Mouse (Mus musculus) natural killer cell, adult 2 months (primary cell): ENCODE measurements at regions not wholly inside any gene's neighbourhood (a gene's known extent, or its start where the extent isn't known, plus 50 kb on each side); places are given as distances from the start of the nearest gene placed in this dataset.

Experiments
- DNase-seq, 2 experiments: peaks; one replicate each; pipeline ENCODE4 v3.0.0; 2022; ENCODE audit warnings: low spot score in 2 of 2

- DNase-seq: no peak
Measured at GRCm38 (mm10) chr17:84129204-84129603, 58.5 kb downstream of the Zfp36l2 start.

- no peak for DNase-seq
Measured at GRCm38 (mm10) chr17:84128262-84128661, 59.5 kb downstream of the Zfp36l2 start.

DNA sequence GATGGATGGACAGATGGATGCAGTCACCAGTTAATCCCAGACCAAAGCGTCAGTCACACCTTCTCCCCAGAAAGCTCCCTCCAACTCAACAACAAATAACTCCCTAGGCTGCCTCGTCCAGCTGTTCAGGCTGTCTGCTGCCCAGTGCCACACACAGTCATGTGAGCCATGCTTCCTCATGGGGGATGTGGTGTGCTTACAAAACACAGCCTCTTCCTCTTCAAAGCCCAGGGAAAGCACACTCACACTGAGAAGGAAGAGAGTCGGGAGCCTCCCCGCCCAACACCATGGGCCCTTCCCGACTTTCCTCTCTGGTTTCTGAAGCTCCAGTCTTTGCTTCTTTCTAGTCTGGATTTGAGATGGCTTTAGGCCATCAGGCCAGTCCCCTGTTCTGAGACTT lies 61.6 kb downstream of the Zfp36l2 start:
- no peak for DNase-seq

GRCm38 (mm10) chr17:84123161-84123560 lies 64.6 kb downstream of the Zfp36l2 start:
- no peak for DNase-seq

DNA sequence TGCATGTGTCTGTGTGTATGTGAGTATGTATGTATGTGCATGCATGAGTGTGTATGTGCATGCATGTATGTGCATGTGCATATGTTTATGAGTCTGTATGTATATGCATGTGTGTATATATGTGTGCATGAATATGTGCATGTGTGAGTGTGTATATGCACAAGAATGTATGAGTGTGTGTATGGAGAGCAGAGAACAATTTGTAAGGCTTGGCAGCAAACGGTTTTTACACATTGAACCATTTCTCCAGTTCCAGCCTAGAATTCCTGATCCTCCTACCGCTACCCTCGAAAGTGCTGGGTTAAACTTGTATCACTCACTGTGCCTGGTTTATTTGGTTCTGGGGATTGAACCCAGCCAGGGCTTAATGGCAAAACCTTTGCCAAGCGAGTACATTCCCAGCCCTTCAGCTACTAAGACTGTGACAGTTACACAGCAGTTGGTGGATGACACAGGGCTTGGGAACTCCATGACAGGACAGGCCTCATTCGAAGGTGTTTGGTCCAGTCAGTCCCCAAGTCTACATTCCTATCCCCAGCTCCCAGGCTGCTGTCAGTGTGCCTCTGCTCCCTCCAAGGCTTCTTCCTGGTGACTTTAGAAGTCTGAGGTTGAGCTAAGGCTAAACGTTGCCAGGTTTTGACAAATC lies 65.1 kb downstream of the Zfp36l2 start:
- DNase-seq: no peak

DNA sequence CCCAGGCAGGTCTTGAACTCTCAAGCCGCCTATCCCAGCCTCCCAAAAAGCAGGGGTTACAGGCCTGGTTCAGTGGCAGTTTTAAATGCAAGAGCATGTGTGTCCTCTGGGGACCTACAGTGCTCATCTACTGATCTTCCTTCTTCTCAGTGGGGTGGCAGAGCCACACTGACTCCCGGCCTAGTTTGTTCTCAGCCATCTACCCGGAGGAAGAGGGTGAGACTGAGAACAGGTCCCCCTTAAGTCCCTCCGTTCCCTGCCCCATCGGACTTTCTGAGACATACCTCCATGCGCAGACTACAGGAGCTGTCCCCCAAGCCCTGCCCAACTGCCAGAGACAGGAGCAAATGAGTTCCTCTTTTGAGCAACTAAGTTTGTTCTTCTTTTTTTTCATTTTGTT lies 66.5 kb downstream of the Zfp36l2 start:
- DNase-seq: peak in 1 of 2 experiments; percentile 66

GRCm38 (mm10) chr17:84119221-84120017 lies 68.3 kb downstream of the Zfp36l2 start:
- peak; percentile 95 to 96 for DNase-seq

DNA sequence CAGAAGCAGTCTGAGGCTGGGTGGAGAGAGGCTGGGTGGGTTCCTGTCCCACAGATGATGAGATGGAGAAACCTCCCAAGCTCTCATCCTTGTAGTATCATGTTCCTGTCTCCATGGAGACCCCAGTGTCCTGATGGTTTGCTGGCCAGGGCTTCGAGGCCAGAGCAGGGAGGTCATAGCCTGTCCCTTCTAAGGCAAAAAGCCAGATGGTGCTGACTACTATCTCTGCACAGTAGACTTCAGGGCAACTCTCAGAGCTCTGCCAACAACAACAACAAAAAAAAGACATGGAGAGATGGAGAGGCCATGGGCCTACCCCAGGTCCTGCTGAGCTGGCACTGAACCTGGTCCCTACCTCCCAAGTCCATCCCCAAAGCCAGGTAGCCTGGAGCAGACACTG lies 69.0 kb downstream of the Zfp36l2 start:
- DNase-seq: no peak

GRCm38 (mm10) chr17:84118271-84118670 lies 69.5 kb downstream of the Zfp36l2 start:
- peak; percentile 76 to 86 for DNase-seq

GRCm38 (mm10) chr17:84117756-84118155 lies 70.0 kb downstream of the Zfp36l2 start:
- no peak for DNase-seq

- DNase-seq: peak; percentile 92 to 97
Measured at GRCm38 (mm10) chr17:84116340-84117279, 71.1 kb downstream of the Zfp36l2 start.

DNA sequence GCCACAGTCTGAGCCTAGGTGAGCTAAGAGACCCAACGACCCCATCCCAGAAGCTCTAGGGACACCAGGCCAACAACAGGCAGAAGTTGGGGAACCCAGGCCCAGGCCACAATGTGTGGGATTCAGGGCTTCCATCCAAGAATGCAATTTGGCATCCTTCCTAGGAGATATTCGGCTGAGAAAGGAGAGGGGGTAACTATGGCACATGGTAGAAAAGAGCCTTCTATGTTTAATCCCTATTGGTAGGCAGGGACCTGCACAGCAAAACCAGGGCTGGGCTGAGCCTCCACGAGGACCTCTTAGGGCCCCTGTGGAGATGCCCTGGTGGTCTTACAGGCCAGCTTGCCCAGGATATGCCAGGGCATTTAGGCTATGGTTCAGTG lies 71.8 kb downstream of the Zfp36l2 start:
- no peak for DNase-seq

DNA sequence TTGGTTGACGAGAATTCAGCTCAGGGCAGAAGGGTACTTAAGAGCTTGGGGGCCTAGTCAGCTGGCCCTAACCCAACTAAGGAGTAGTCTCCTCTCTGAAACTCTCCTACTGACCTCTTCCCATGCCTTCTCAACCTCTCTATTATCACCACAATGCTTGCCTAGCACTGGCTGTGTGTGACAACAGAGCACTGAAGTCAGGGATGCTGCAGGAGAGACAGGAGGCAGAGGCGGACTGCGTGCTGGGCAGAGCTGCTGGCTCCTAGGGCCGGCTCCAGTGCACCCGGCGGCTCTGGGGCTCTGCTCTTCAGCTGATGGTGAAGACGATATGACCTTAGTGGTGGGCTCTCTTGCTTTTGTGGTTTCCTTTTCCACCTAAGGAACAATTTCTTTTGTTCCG lies 72.6 kb downstream of the Zfp36l2 start:
- peak; percentile 30 to 46 for DNase-seq

DNA sequence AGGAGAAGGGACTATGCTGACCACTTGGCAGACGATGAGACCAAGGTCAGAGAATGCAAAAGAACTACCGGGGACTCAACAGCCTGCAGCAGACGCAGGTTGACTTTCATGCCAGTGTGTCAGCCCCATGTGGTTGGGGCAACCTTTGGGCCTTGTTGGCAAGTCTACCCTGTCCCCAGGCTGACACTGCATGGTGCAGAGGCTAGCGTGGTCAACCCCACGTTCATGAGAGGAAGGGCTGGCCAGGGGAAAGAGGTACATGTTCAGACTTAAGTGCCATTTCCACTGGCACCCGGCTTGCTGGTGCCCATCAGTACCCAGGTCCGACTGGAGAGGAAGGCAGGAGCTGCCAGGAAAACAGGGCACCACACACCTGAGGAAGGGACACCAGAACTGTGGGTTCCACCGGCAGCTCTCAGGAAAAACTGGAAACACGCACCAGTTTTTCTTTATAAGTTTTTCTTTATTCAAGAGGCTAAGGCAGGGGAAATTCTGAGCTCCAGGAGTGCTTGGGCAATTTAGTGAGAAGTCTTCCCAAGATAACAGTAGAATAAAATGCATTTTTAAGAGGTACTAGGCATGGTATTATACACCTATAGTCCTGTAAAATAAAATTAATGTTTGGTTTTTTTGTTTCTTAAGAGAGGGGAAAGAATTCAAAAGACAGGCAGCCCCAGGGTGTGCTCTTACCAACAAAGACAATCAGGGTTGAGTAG lies 73.3 kb downstream of the Zfp36l2 start:
- peak in 1 of 2 experiments; percentile 67 for DNase-seq

DNA sequence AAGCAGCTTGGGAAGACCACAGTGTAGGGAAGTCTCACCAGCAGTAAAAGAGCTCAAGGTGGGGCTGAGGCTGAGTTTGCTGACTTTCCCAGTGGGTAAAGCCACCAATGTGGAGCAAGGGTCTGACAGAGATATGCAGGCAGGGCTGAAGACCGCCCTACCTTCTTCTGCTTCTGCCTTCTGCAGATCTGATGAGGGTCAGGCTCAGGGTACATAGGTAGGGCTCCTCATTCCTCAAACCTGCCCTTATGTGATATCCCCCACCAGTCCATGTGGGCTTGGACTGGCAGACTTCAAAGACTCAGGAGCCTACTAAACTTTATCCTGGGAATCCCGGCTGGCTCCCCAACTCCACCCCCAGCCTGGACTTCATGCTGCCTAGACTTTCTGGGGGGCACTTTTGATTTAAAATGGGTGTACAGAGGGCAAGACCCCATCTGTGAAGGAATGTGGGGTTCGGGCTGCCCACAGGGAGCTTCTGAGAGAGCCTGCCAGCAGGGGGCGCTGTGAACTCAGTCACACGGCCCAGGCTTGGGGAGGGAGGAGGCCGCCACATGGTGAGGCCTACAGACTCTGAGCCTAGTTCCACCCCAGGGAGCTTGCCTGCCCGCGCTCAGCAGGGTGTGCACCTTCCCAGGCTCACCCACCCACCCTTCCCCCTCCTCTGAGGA lies 74.0 kb downstream of the Zfp36l2 start:
- peak; percentile 88 to 94 for DNase-seq

DNA sequence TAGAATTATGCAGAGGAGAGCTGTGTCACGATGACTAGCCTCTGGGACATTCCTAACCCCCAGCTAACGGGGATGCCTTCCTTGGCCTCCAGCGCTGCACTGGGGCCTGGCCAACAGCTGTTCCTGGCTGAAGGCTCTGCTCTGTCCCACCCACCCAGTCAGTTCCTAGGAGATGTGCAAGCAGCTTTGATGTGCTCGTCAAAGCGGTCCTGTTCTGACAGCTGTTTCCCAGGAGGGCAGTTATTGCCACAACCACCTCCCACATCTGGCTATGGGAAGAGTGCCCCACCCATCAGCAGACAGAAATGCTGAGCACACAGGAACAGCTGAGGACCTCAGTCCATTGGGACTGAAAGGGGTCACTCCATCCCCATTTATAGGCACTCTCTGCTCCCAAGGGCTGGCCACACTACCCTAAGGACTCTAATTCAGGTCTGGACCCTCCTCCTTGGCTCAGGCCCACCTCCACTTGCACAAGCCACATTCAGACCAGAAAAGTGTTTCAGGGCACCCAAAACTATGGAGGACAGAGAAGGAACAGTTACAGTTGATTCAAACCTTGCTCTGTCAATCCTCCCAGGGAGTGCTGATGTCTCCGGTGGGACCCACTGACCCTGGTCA lies 75.2 kb downstream of the Zfp36l2 start:
- no peak for DNase-seq

DNA sequence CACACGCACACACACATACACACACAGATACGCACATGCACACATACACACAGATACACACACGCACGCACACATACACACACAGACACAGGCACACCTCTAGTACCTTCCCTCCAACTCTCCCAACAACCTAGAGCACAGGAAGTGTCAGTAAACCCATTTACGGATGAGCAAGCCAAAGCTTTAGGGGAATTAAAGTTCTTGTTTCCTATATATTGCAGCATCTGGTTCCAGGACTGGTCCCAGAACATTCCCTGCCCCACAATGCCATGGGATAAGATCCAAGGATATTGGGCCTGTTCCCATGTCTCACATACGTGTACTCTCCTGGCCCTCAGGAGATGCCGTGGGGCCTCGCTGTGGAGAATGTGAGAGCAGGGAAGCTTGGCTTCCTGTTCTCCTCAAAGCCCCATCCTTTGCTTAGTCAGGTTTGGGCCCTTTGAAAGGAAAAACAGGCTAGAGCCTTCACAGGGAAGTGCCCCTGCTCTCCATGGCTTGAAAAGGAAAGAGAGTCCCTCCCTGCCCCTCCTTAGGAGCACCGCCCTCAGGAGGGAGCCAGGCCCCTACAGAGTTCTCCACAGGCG lies 75.9 kb downstream of the Zfp36l2 start:
- DNase-seq: no peak

- DNase-seq: no peak
Measured at GRCm38 (mm10) chr17:84110945-84111344, 76.8 kb downstream of the Zfp36l2 start.

- DNase-seq: no peak
Measured at GRCm38 (mm10) chr17:84110000-84110695, 77.6 kb downstream of the Zfp36l2 start.
